Mouse (Mus musculus) C2C12 (cell line): ENCODE measurements around the gene Rec114.

Source experiments
- CTCF ChIP-seq: IDR thresholded peaks from one replicate; pipeline ENCODE4 v1.5.1; 2011; ENCODE audit not compliant: control insufficient read depth, insufficient read depth, insufficient read length
- FOSL1 ChIP-seq: IDR thresholded peaks from one replicate; pipeline ENCODE4 v1.8.0; 2011; ENCODE audit warnings: mild to moderate bottlenecking, low read length; ENCODE audit not compliant: poor library complexity, insufficient read depth, severe bottlenecking
- MAX ChIP-seq: IDR thresholded peaks from one replicate; pipeline ENCODE4 v1.6.1; 2011; ENCODE audit warnings: mild to moderate bottlenecking, control low read depth
- MYOD1 ChIP-seq: IDR thresholded peaks from one replicate; pipeline ENCODE4 v1.6.1; 2011; ENCODE audit warnings: low read depth; ENCODE audit not compliant: control insufficient read depth, insufficient read length
- MYOG ChIP-seq: IDR thresholded peaks from one replicate; pipeline ENCODE4 v1.6.1; 2011; ENCODE audit not compliant: control insufficient read depth, insufficient read length; ENCODE audit errors: extremely low read depth
- USF1 ChIP-seq: IDR thresholded peaks from one replicate; pipeline ENCODE4 v1.6.1; 2011; ENCODE audit warnings: low read depth, mild to moderate bottlenecking, control low read depth, moderate library complexity

GRCm38 (mm10) chr9:58707796-58708195 is 36.0 kb downstream of the Rec114 start:
- TF ChIP-seq CTCF (no peak), USF1 (no peak), MAX (no peak), MYOD1 (no peak), FOSL1 (no peak), MYOG (no peak)
